21 mouse cellular contexts compared by ENCODE assay signal in genomic region chr4:22500172-22500571, GRCm38 (mm10). TPM values are rescaled to one million over a fixed set of nuclear protein-coding genes. Genes with fewer than 3 reads are reported as not detected.
DNase-seq lines count a peak whose midpoint lies in the region; ATAC-seq and TF ChIP-seq lines count a peak whose summit lies in the region.
"Had no signal": no experiment of that assay in that cellular context is flagged by ENCODE, and none has a peak within 500 bp of the region (broad histone marks: within the 10 kb centered on the region; RNA-seq: fewer than 3 reads in every experiment).

No protein-coding gene starts in this region.

- no peaks in the 10 kb centered on the region for H3K36me3 ChIP-seq in midbrain, embryonic 11.5 days (ENCODE audit: control insufficient read depth, insufficient read depth, low read length)
- no peaks in the 10 kb centered on the region for H3K36me3 ChIP-seq in midbrain, embryonic 14.5 days (ENCODE audit: control insufficient read depth, insufficient read depth, low read length)
- no peaks in the 10 kb centered on the region for H3K36me3 ChIP-seq in liver, embryonic 12.5 days
- H3K36me3 ChIP-seq: embryonic facial prominence, embryonic 10.5 days; embryonic facial prominence, embryonic 12.5 days; forebrain, embryonic 15.5 days had no signal

- H3K4me2 ChIP-seq in midbrain, embryonic 11.5 days = no peak overlapping the region
- H3K4me2 ChIP-seq in midbrain, embryonic 14.5 days (ENCODE audit: low read length) = no peak overlapping the region
- H3K4me2 ChIP-seq in liver, embryonic 12.5 days = no peak overlapping the region
- H3K4me2 ChIP-seq: embryonic facial prominence, embryonic 12.5 days; forebrain, embryonic 13.5 days; forebrain, embryonic 15.5 days had no signal

- no peak; the same call in 1 of the 2 replicates for TF ChIP-seq CTCF in left cerebral cortex, adult 2 months (IDR thresholded peaks at IDR 0.05)

- H3K9me3 ChIP-seq in midbrain, embryonic 11.5 days (ENCODE audit: control insufficient read depth, low read length) = no peaks in the 10 kb centered on the region
- no peaks in the 10 kb centered on the region for H3K9me3 ChIP-seq in midbrain, embryonic 14.5 days (ENCODE audit: control insufficient read depth, low read length)
- no peaks in the 10 kb centered on the region for H3K9me3 ChIP-seq in liver, embryonic 12.5 days (replicated peaks)
- H3K9me3 ChIP-seq: embryonic facial prominence, embryonic 10.5 days; embryonic facial prominence, embryonic 12.5 days; forebrain, embryonic 13.5 days; forebrain, embryonic 15.5 days had no signal

- H3K4me3 ChIP-seq in left cerebral cortex, adult 2 months = no peak overlapping the region
- H3K4me3 ChIP-seq in midbrain, embryonic 11.5 days (ENCODE audit: low read depth, low read length) = no peak overlapping the region
- no peak overlapping the region for H3K4me3 ChIP-seq in midbrain, embryonic 14.5 days (replicated peaks; ENCODE audit: low read depth, low read length)
- H3K4me3 ChIP-seq in liver, embryonic 12.5 days = no peak overlapping the region
- H3K4me3 ChIP-seq: embryonic facial prominence, embryonic 10.5 days; embryonic facial prominence, embryonic 12.5 days; forebrain, embryonic 13.5 days; forebrain, embryonic 15.5 days had no signal

- no peak overlapping the region for H3K9ac ChIP-seq in midbrain, embryonic 11.5 days (ENCODE audit: low read length)
- H3K9ac ChIP-seq in midbrain, embryonic 14.5 days (replicated peaks; ENCODE audit: low read length) = no peak overlapping the region
- no peak overlapping the region for H3K9ac ChIP-seq in liver, embryonic 12.5 days
- H3K9ac ChIP-seq: embryonic facial prominence, embryonic 12.5 days; forebrain, embryonic 13.5 days; forebrain, embryonic 15.5 days had no signal

- peak overlapping the region; percentile 87 for H3K27ac ChIP-seq in left cerebral cortex, adult 2 months
- no peak overlapping the region for H3K27ac ChIP-seq in midbrain, embryonic 11.5 days (ENCODE audit: low read depth, low read length)
- no peak overlapping the region for H3K27ac ChIP-seq in midbrain, embryonic 14.5 days (replicated peaks; ENCODE audit: low read depth, low read length)
- H3K27ac ChIP-seq in liver, embryonic 12.5 days = no peak overlapping the region
- H3K27ac ChIP-seq: embryonic facial prominence, embryonic 10.5 days; embryonic facial prominence, embryonic 12.5 days; forebrain, embryonic 13.5 days; forebrain, embryonic 15.5 days had no signal

- H3K4me1 ChIP-seq in midbrain, embryonic 11.5 days (ENCODE audit: control insufficient read depth, insufficient read depth, low read length) = peaks cover 23% of the 10 kb centered on the region
- H3K4me1 ChIP-seq in midbrain, embryonic 14.5 days (ENCODE audit: control insufficient read depth, insufficient read depth, low read length) = peaks cover 11% of the 10 kb centered on the region; the same call in 1 of the 2 replicates
- no peaks in the 10 kb centered on the region for H3K4me1 ChIP-seq in liver, embryonic 12.5 days

- DNase-seq in frontal cortex, postnatal 36 days (ENCODE audit: low spot score in 2 of 2) = no peak
- DNase-seq in left cerebral cortex, adult 2 months (ENCODE audit: extremely low spot score in 1 of 2, low spot score in 2 of 2) = no peak
- no peak for DNase-seq in left cerebral cortex, postnatal 36 days (ENCODE audit: low spot score in 2 of 2)
- peak; percentile 75 for DNase-seq in midbrain, embryonic 11.5 days (ENCODE audit: low spot score, missing footprints)
- DNase-seq in midbrain, embryonic 14.5 days = no peak
- DNase-seq: adrenal gland, adult 2 months; adrenal gland, postnatal 10 days; adrenal gland, postnatal 25 days; cerebellum, adult 11-12 months; cerebellum, adult 2 months; cerebellum, adult 9-10 months; cerebellum, postnatal 10 days; cerebellum, postnatal 25 days had no signal

- ATAC-seq in frontal cortex, adult (ENCODE audit: low TSS enrichment) = peak; percentile 71
- no peak for ATAC-seq in midbrain, embryonic 11.5 days (ENCODE audit: low FRiP score)
- no peak for ATAC-seq in midbrain, embryonic 14.5 days (ENCODE audit: low FRiP score, low TSS enrichment)
- no peak for ATAC-seq in liver, embryonic 12.5 days
- ATAC-seq: forebrain, embryonic 13.5 days; forebrain, embryonic 15.5 days had no signal

- intact Hi-C loops in left cerebral cortex, adult 2 months (cut with DNase I) = no loop called here
- intact Hi-C loops in left cerebral cortex, postnatal 36 days (cut with DNase I) = no loop called here

- H3K27me3 ChIP-seq in midbrain, embryonic 11.5 days (ENCODE audit: control insufficient read depth, insufficient read depth, low read length) = no peaks in the 10 kb centered on the region
- H3K27me3 ChIP-seq in midbrain, embryonic 14.5 days (ENCODE audit: control insufficient read depth, insufficient read depth, low read length) = no peaks in the 10 kb centered on the region
- peaks cover 53% of the 10 kb centered on the region for H3K27me3 ChIP-seq in liver, embryonic 12.5 days (replicated peaks)

RNA-seq across cellular contexts. Expression of gene Pou3f2, which starts 12.0 kb away (rescaled TPM):
- total RNA-seq in left cerebral cortex, adult 2 months (2021) = 10 to 100 TPM; 27.2 TPM
- 10 to 100 TPM; 27.3 to 28.3 TPM for total RNA-seq in left cerebral cortex, postnatal 36 days (2021)
- polyA plus RNA-seq in midbrain, embryonic 11.5 days (2014; fragmentation: Nextera tagmentation; extraction: Ambion mirVana) = 55.6 and 66.9 TPM in 2 replicates
- 46.9 and 58.4 TPM in 2 replicates for polyA plus RNA-seq in midbrain, embryonic 14.5 days (2014; fragmentation: Nextera tagmentation; extraction: Ambion mirVana)
- polyA plus RNA-seq in liver, embryonic 12.5 days (2016; fragmentation: Nextera tagmentation; extraction: Ambion mirVana) = not detected in 2 replicates
- total RNA-seq: MEL had no signal
- polyA plus RNA-seq: adrenal gland, adult 2 months; C2C12 had no signal

Comparison
In these comparisons a context has a peak if more than half of its experiments do, and no peak if none do; other contexts are left out.
1. RNA of gene Pou3f2, which starts 12.0 kb away (polyA plus RNA-seq): 46.9 to 58.4 TPM in midbrain, embryonic 14.5 days and 55.6 to 66.9 TPM in midbrain, embryonic 11.5 days; not detected in liver, embryonic 12.5 days; every median in the first group is over 10 times any median in the second.